Mouse (Mus musculus) intestine, embryonic 15.5 days (tissue): ENCODE measurements around the gene Mbtd1. TPM values are rescaled to one million over a fixed set of nuclear protein-coding genes. Genes with fewer than 3 reads are reported as not detected.
A peak's percentile ranks its signal among the peaks of the same experiment; 100 is the strongest.

Experiments
- ATAC-seq: fragments of 200-750 bp; cut with Nextera tagmentation; 2 replicates; pipeline ENCODE4 v1.8.0; 2017; ENCODE audit warnings: moderate TSS enrichment, moderate library complexity
- H3K27ac ChIP-seq: fragments of 300-500 bp; sonication (generic); 2 replicates; pipeline ENCODE4 v1.5.1; 2015; ENCODE audit warnings: mild to moderate bottlenecking, inconsistent platforms
- H3K27me3 ChIP-seq: fragments of 300-500 bp; sonication (generic); replicated peaks from 2 replicates; pipeline ENCODE4 v1.6.1; 2015; ENCODE audit warnings: inconsistent platforms
- H3K36me3 ChIP-seq: fragments of 300-500 bp; sonication (generic); 2 replicates; pipeline ENCODE4 v1.6.1; 2015; ENCODE audit warnings: inconsistent platforms
- H3K4me1 ChIP-seq: fragments of 300-500 bp; sonication (generic); replicated peaks from 2 replicates; pipeline ENCODE4 v1.6.1; 2015; ENCODE audit warnings: inconsistent platforms
- H3K4me2 ChIP-seq: fragments of 300-500 bp; sonication (generic); replicated peaks from 2 replicates; pipeline ENCODE4 v1.6.1; 2015; ENCODE audit warnings: mild to moderate bottlenecking, inconsistent platforms
- H3K4me3 ChIP-seq: fragments of 300-500 bp; sonication (generic); replicated peaks from 2 replicates; pipeline ENCODE4 v1.5.1; 2015; ENCODE audit warnings: inconsistent platforms
- H3K9ac ChIP-seq: fragments of 300-500 bp; sonication (generic); 2 replicates; pipeline ENCODE4 v1.6.1; 2015; ENCODE audit warnings: inconsistent platforms
- H3K9me3 ChIP-seq: fragments of 300-500 bp; sonication (generic); 2 replicates; pipeline ENCODE4 v1.6.1; 2016; ENCODE audit warnings: inconsistent platforms
- WGBS: fragments of 180-500 bp; shearing (Covaris S2); methylation state at CpG from one replicate; pipeline ENCODE4 v1.1.7; 2015; 5-methylcytosine and 5-hydroxymethylcytosine counted together
- polyA plus RNA-seq: library from polyadenylated mRNA; unstranded; fragments of >200 nt; fragmentation: Nextera tagmentation; extraction: Ambion mirVana; gene quantifications from 2 replicates; pipeline ENCODE4 v1.2.1, GENCODE M21; 2015

Gene Mbtd1
- polyA plus RNA-seq, 1 experiment from 2014 or later = 24.2 TPM

- Histone ChIP-seq H3K27me3 (no peaks in the 10 kb centered on the region), H3K27ac (peak within 1 kb of the TSS; percentile 99), H3K4me1 (peaks cover 15% of the 10 kb centered on the region), H3K9me3 (no peaks in the 10 kb centered on the region), H3K36me3 (no peaks in the 10 kb centered on the region), H3K9ac (peak within 1 kb of the TSS; percentile 92), H3K4me2 (peak within 1 kb of the TSS; percentile 89), H3K4me3 (peak within 1 kb of the TSS; percentile 97)
- WGBS = 1% methylated on average over 66 of the region's 70 CpGs
- ATAC-seq = peak; percentile 95
Observed at GRCm38 (mm10) chr11:93995720-93996305, 110.2 kb downstream of the Mbtd1 start, which contains the start of gene Spag9. Gene Spag9 (plus strand): TSS chr11:93996091.

Other genes with a start within 250 kb of the Mbtd1 start
- 26.3 and 30.2 TPM in 2 replicates for gene Utp18, start 86 bp upstream of the Mbtd1 start, polyA plus RNA-seq
- gene Nme2, start 70.4 kb downstream of the Mbtd1 start, polyA plus RNA-seq = 311 and 348 TPM in 2 replicates
- 432 and 477 TPM in 2 replicates for gene Gm20390, start 82.4 kb downstream of the Mbtd1 start, polyA plus RNA-seq
- 162 and 174 TPM in 2 replicates for gene Nme1, start 82.7 kb downstream of the Mbtd1 start, polyA plus RNA-seq
- gene Spag9, start 110.2 kb downstream of the Mbtd1 start, polyA plus RNA-seq = 30.7 and 31.5 TPM in 2 replicates